Mouse (Mus musculus): ENCODE measurements around the gene Brd9.
A peak's percentile ranks its signal among the peaks of the same experiment; 100 is the strongest.
"Not testable (repeated sequence)": the region's sequence is repeated elsewhere in the genome, so short reads cannot be mapped to it uniquely, and the experiment has no call there.

Gene Brd9

GRCm38 (mm10) chr13:73990325-73990724 lies 52.7 kb downstream of the Brd9 start:
- DNase-seq (ENCODE audit: low spot score in 2 of 2): no peak

- no peak for DNase-seq (ENCODE audit: low spot score in 2 of 2)
Measured at GRCm38 (mm10) chr13:73990761-73991160, 53.1 kb downstream of the Brd9 start.

- DNase-seq (ENCODE audit: low spot score in 2 of 2): no peak
Measured at GRCm38 (mm10) chr13:73991267-73991666, 53.7 kb downstream of the Brd9 start.

- DNase-seq (ENCODE audit: low spot score in 2 of 2): no peak
Measured at GRCm38 (mm10) chr13:73996456-73996855, 58.8 kb downstream of the Brd9 start.

GRCm38 (mm10) chr13:74000519-74000918 lies 62.9 kb downstream of the Brd9 start:
- no peak for DNase-seq (ENCODE audit: low spot score in 2 of 2)

GRCm38 (mm10) chr13:74000961-74001360 lies 63.4 kb downstream of the Brd9 start:
- no peak for DNase-seq (ENCODE audit: low spot score in 2 of 2)

GRCm38 (mm10) chr13:74001492-74001891 lies 63.9 kb downstream of the Brd9 start:
- DNase-seq (ENCODE audit: low spot score in 2 of 2): no peak

GRCm38 (mm10) chr13:74006881-74007280 lies 69.3 kb downstream of the Brd9 start:
- not testable (repeated sequence) for DNase-seq (ENCODE audit: low spot score in 2 of 2)

GRCm38 (mm10) chr13:74008216-74008615 lies 70.6 kb downstream of the Brd9 start:
- not testable (repeated sequence) for DNase-seq (ENCODE audit: low spot score in 2 of 2)

GRCm38 (mm10) chr13:74008948-74009718 lies 71.5 kb downstream of the Brd9 start, which contains the start of gene Tppp:
Gene Tppp, plus strand, starts transcription at chr13:74009407.
- peak; percentile 94 to 96 for DNase-seq (ENCODE audit: low spot score in 2 of 2)

- DNase-seq (ENCODE audit: low spot score in 2 of 2): peak; percentile 82 to 83
Measured at GRCm38 (mm10) chr13:74009791-74010614, 72.4 kb downstream of the Brd9 start.

Data from frontal cortex, postnatal 36 days (tissue).